Mouse (Mus musculus): ENCODE data around the gene Gm47985. TPM values are rescaled to one million over a fixed set of nuclear protein-coding genes. Genes with fewer than 3 reads are reported as not detected.
A peak's percentile ranks its signal among the peaks of the same experiment; 100 is the strongest.

The Gm47985 gene
- polyA plus RNA-seq, 1 experiment: 0.09 TPM

- TF ChIP-seq POLR2A (IDR thresholded peaks at IDR 0.05; ENCODE audit: low read depth, low read length) (no peak), CTCF (IDR thresholded peaks at IDR 0.05; ENCODE audit: extremely low read depth, insufficient read length, insufficient replicate concordance, low read depth, low read length) (no peak)
- H3K4me3 ChIP-seq (ENCODE audit: low read depth, low read length): no peak overlapping the region
- no peaks in the 10 kb centered on the region for H3K36me3 ChIP-seq (ENCODE audit: control insufficient read depth, insufficient read depth, low read length)
- H3K27ac ChIP-seq (ENCODE audit: insufficient read depth, low read depth, low read length): 0 out of 2 replicates have a peak overlapping the region, but pooled peaks have one; percentile 24
- no peaks in the 10 kb centered on the region for H3K27me3 ChIP-seq (ENCODE audit: control insufficient read depth, insufficient read depth, low read length)
- H3K4me1 ChIP-seq (ENCODE audit: control insufficient read depth, insufficient read depth, insufficient read length, low read length): peaks cover 6% of the 10 kb centered on the region; the same call in 1 of the 2 replicates
- 70% methylated on average over 2 of the region's 2 CpGs for WGBS
Observed at GRCm38 (mm10) chr1:151158857-151159510, 23.4 kb upstream of the Gm47985 start.

GRCm38 (mm10) chr1:151166031-151166430 lies 16.3 kb upstream of the Gm47985 start:
- H3K36me3 ChIP-seq (ENCODE audit: control insufficient read depth, insufficient read depth, low read length): no peaks in the 10 kb centered on the region
- no peaks in the 10 kb centered on the region for H3K27me3 ChIP-seq (ENCODE audit: control insufficient read depth, insufficient read depth, low read length)
- peak overlapping the region; percentile 78 for H3K27ac ChIP-seq (ENCODE audit: insufficient read depth, low read depth, low read length)
- TF ChIP-seq POLR2A (IDR thresholded peaks at IDR 0.05; ENCODE audit: low read depth, low read length): no peak
- TF ChIP-seq CTCF (IDR thresholded peaks at IDR 0.05; ENCODE audit: extremely low read depth, insufficient read length, insufficient replicate concordance, low read depth, low read length): no peak
- H3K4me1 ChIP-seq (ENCODE audit: control insufficient read depth, insufficient read depth, insufficient read length, low read length): peaks cover 19% of the 10 kb centered on the region
- WGBS: 24% methylated on average over 8 of the region's 8 CpGs
- no peak overlapping the region for H3K4me3 ChIP-seq (ENCODE audit: low read depth, low read length)

GRCm38 (mm10) chr1:151167297-151168047 lies 14.9 kb upstream of the Gm47985 start:
- no peaks in the 10 kb centered on the region for H3K27me3 ChIP-seq (ENCODE audit: control insufficient read depth, insufficient read depth, low read length)
- TF ChIP-seq POLR2A (IDR thresholded peaks at IDR 0.05; ENCODE audit: low read depth, low read length): no peak
- no peak for TF ChIP-seq CTCF (IDR thresholded peaks at IDR 0.05; ENCODE audit: extremely low read depth, insufficient read length, insufficient replicate concordance, low read depth, low read length)
- peak overlapping the region; percentile 5; the same call in 1 of the 2 replicates for H3K4me3 ChIP-seq (ENCODE audit: low read depth, low read length)
- peak overlapping the region; percentile 62 for H3K27ac ChIP-seq (ENCODE audit: insufficient read depth, low read depth, low read length)
- WGBS: 14% methylated on average over 12 of the region's 12 CpGs
- H3K36me3 ChIP-seq (ENCODE audit: control insufficient read depth, insufficient read depth, low read length): no peaks in the 10 kb centered on the region
- H3K4me1 ChIP-seq (ENCODE audit: control insufficient read depth, insufficient read depth, insufficient read length, low read length): peaks cover 19% of the 10 kb centered on the region

- H3K36me3 ChIP-seq (ENCODE audit: control insufficient read depth, insufficient read depth, low read length): no peaks in the 10 kb centered on the region
- WGBS: 42% methylated on average over 3 of the region's 3 CpGs
- H3K27me3 ChIP-seq (ENCODE audit: control insufficient read depth, insufficient read depth, low read length): no peaks in the 10 kb centered on the region
- H3K27ac ChIP-seq (ENCODE audit: insufficient read depth, low read depth, low read length): no peak overlapping the region
- TF ChIP-seq CTCF (IDR thresholded peaks at IDR 0.05; ENCODE audit: extremely low read depth, insufficient read length, insufficient replicate concordance, low read depth, low read length) (no peak), POLR2A (IDR thresholded peaks at IDR 0.05; ENCODE audit: low read depth, low read length) (no peak)
- peaks cover 19% of the 10 kb centered on the region for H3K4me1 ChIP-seq (ENCODE audit: control insufficient read depth, insufficient read depth, insufficient read length, low read length)
- H3K4me3 ChIP-seq (ENCODE audit: low read depth, low read length): no peak overlapping the region
Observed at GRCm38 (mm10) chr1:151168637-151169036, 13.7 kb upstream of the Gm47985 start.

- 94% methylated on average over 2 of the region's 2 CpGs for WGBS
- TF ChIP-seq CTCF (IDR thresholded peaks at IDR 0.05; ENCODE audit: extremely low read depth, insufficient read length, insufficient replicate concordance, low read depth, low read length): no peak
- no peaks in the 10 kb centered on the region for H3K27me3 ChIP-seq (ENCODE audit: control insufficient read depth, insufficient read depth, low read length)
Observed at GRCm38 (mm10) chr1:151171572-151172461, 10.5 kb upstream of the Gm47985 start.

GRCm38 (mm10) chr1:151177030-151177936 lies 5.1 kb upstream of the Gm47985 start:
- Histone ChIP-seq H3K27ac (ENCODE audit: insufficient read depth, low read depth, low read length) (peak overlapping the region; percentile 87), H3K27me3 (ENCODE audit: control insufficient read depth, insufficient read depth, low read length) (no peaks in the 10 kb centered on the region), H3K4me3 (ENCODE audit: low read depth, low read length) (no peak overlapping the region), H3K36me3 (ENCODE audit: control insufficient read depth, insufficient read depth, low read length) (no peaks in the 10 kb centered on the region), H3K4me1 (ENCODE audit: control insufficient read depth, insufficient read depth, insufficient read length, low read length) (peaks cover 5% of the 10 kb centered on the region; the same call in 1 of the 2 replicates)
- TF ChIP-seq POLR2A (IDR thresholded peaks at IDR 0.05; ENCODE audit: low read depth, low read length) (no peak), CTCF (IDR thresholded peaks at IDR 0.05; ENCODE audit: extremely low read depth, insufficient read length, insufficient replicate concordance, low read depth, low read length) (no peak)
- WGBS: 11% methylated on average over 10 of the region's 10 CpGs

More at GRCm38 (mm10) chr1:151171572-151172461, 10.5 kb upstream of the Gm47985 start:
- H3K4me3 ChIP-seq (ENCODE audit: low read depth, low read length): no peak overlapping the region
- H3K4me1 ChIP-seq (ENCODE audit: control insufficient read depth, insufficient read depth, insufficient read length, low read length): peaks cover 9% of the 10 kb centered on the region; the same call in 1 of the 2 replicates
- H3K36me3 ChIP-seq (ENCODE audit: control insufficient read depth, insufficient read depth, low read length): no peaks in the 10 kb centered on the region
- no peak overlapping the region for H3K27ac ChIP-seq (ENCODE audit: insufficient read depth, low read depth, low read length)

All from small intestine, adult 2 months (tissue).